In the genomic region with DNA sequence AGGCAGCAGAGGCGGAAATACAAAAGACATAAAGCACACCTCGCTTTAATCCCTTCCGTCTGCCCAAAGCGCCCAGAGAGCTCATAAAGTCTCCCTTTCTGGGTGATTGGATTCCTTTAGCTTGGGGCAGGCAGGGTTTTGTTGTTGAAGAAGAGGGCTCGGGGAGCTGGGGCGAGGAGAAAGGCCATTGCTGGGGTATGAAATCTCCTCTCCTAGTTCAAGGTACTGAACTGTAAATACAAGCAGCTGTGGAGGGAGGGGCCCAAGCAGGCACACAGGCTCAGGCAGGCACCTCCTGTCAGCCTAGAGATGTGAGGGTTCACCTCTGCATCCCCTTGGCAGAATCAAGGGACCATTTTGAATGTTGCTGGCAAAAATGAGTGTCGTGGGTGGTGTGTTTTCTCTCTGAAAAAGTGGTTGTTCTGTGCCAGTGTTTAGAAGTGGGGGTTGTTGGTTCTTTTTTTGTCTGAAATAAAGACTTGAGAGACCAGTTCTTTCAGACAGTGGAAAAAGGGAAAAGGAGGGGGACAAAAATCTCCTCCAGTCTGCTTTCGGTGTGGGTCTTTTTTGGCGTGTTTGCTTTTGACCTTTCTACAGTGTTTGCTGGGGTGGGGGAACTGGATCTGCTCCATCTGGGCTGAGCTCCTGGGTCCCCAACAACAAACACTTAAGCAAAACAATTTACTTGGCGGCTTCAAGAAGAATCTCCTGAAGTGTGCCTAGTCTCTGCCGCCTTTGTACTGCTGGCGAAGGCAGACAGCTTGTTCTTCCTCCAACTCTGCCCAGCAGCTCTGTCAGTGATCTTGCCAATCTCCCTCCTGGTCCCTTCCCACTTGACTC, we compare ENCODE assay signal across 8 mouse cellular contexts.
DNase-seq lines count a peak whose midpoint lies in the region; ATAC-seq lines count a peak whose summit lies in the region.

No protein-coding gene starts in this region.

- ATAC-seq in intestine, embryonic 15.5 days = no peak
- no peak; the same call in 1 of the 2 replicates for ATAC-seq in midbrain, embryonic 15.5 days (replicated peaks)
- ATAC-seq in erythroid progenitor cell, adult 5-6 weeks (replicated peaks; ENCODE audit: low FRiP score, poor library complexity, severe bottlenecking) = no peak
- ATAC-seq in megakaryocyte, adult 5-6 weeks (ENCODE audit: poor library complexity, severe bottlenecking) = no peak

- DNase-seq in heart, adult 11 months = peak; percentile 79
- no peak for DNase-seq in heart, postnatal 4 days
- DNase-seq in embryo, embryonic 9.5 days (ENCODE audit: extremely low spot score) = peak; percentile 66
- no peak for DNase-seq in adrenal gland, postnatal 36 days

- no peak overlapping the region for H3K27ac ChIP-seq in intestine, embryonic 15.5 days
- peak overlapping the region; percentile 63 for H3K27ac ChIP-seq in midbrain, embryonic 15.5 days

- peaks cover 20% of the 10 kb centered on the region for H3K4me1 ChIP-seq in intestine, embryonic 15.5 days (replicated peaks)
- peaks cover 16% of the 10 kb centered on the region for H3K4me1 ChIP-seq in midbrain, embryonic 15.5 days

- H3K27me3 ChIP-seq in intestine, embryonic 15.5 days (replicated peaks) = no peaks in the 10 kb centered on the region
- no peaks in the 10 kb centered on the region for H3K27me3 ChIP-seq in midbrain, embryonic 15.5 days (replicated peaks)

- peak overlapping the region; percentile 36 for H3K4me2 ChIP-seq in intestine, embryonic 15.5 days (replicated peaks)
- peak overlapping the region; percentile 15; the same call in 1 of the 2 replicates for H3K4me2 ChIP-seq in midbrain, embryonic 15.5 days

- no peaks in the 10 kb centered on the region for H3K36me3 ChIP-seq in intestine, embryonic 15.5 days
- H3K36me3 ChIP-seq in midbrain, embryonic 15.5 days (replicated peaks) = no peaks in the 10 kb centered on the region

- 41% methylated on average over 12 of the region's 12 CpGs for WGBS in intestine, embryonic 15.5 days
- 21% methylated on average over 12 of the region's 12 CpGs for whole genome bisulfite sequencing in midbrain, embryonic 15.5 days

- H3K9me3 ChIP-seq in intestine, embryonic 15.5 days = no peaks in the 10 kb centered on the region
- H3K9me3 ChIP-seq in midbrain, embryonic 15.5 days = no peaks in the 10 kb centered on the region

- peak overlapping the region; percentile 8; the same call in 1 of the 2 replicates for H3K9ac ChIP-seq in intestine, embryonic 15.5 days
- no peak overlapping the region for H3K9ac ChIP-seq in midbrain, embryonic 15.5 days

- H3K4me3 ChIP-seq in intestine, embryonic 15.5 days (replicated peaks) = no peak overlapping the region
- H3K4me3 ChIP-seq in midbrain, embryonic 15.5 days = no peak overlapping the region

Comparison
In these comparisons a context has a peak if more than half of its experiments do, and no peak if none do; other contexts are left out.
1. DNase-seq: peak in heart, adult 11 months (single experiment) and embryo, embryonic 9.5 days (single experiment); none in heart, postnatal 4 days (single experiment) and adrenal gland, postnatal 36 days (0 of 2).